ENCODE assay signal across 8 mouse cellular contexts in genomic region chr10:80115944-80116335, GRCm38 (mm10). TPM values are rescaled to one million over a fixed set of nuclear protein-coding genes. Genes with fewer than 3 reads are reported as not detected.
DNase-seq lines count a peak whose midpoint lies in the region; ATAC-seq lines count a peak whose summit lies in the region.

No protein-coding gene starts in this region.

- under 1% methylated on average over 62 of the region's 63 CpGs for WGBS in lung, embryonic 16.5 days
- under 1% methylated on average over 63 of the region's 63 CpGs for WGBS in forebrain, embryonic 10.5 days
- WGBS in limb, embryonic 12.5 days: under 1% methylated on average over 51 of the region's 63 CpGs
- WGBS in neural tube, embryonic 15.5 days: under 1% methylated on average over 63 of the region's 63 CpGs

- peak overlapping the region; percentile 71 for H3K27ac ChIP-seq in lung, embryonic 16.5 days (ENCODE audit: low read length)
- H3K27ac ChIP-seq in forebrain, embryonic 10.5 days: peak overlapping the region; percentile 93
- peak overlapping the region; percentile 83 for H3K27ac ChIP-seq in limb, embryonic 12.5 days
- H3K27ac ChIP-seq in neural tube, embryonic 15.5 days (replicated peaks): peak overlapping the region; percentile 90

- H3K4me3 ChIP-seq in lung, embryonic 16.5 days (ENCODE audit: low read length): peak overlapping the region; percentile 88
- H3K4me3 ChIP-seq in forebrain, embryonic 10.5 days: peak overlapping the region; percentile 93
- H3K4me3 ChIP-seq in limb, embryonic 12.5 days (replicated peaks): peak overlapping the region; percentile 92
- H3K4me3 ChIP-seq in neural tube, embryonic 15.5 days (replicated peaks): peak overlapping the region; percentile 94

- no peak for ATAC-seq in lung, embryonic 16.5 days (ENCODE audit: low read depth)
- no peak for ATAC-seq in limb, embryonic 12.5 days (ENCODE audit: insufficient number of reproducible peaks, insufficient read depth, low FRiP score, low TSS enrichment, low read depth)
- ATAC-seq in neural tube, embryonic 15.5 days (ENCODE audit: low FRiP score): no peak

- no peaks in the 10 kb centered on the region for H3K9me3 ChIP-seq in lung, embryonic 16.5 days (ENCODE audit: control insufficient read depth, low read length)
- H3K9me3 ChIP-seq in forebrain, embryonic 10.5 days: no peaks in the 10 kb centered on the region
- H3K9me3 ChIP-seq in limb, embryonic 12.5 days: no peaks in the 10 kb centered on the region
- H3K9me3 ChIP-seq in neural tube, embryonic 15.5 days (replicated peaks): no peaks in the 10 kb centered on the region

- peak overlapping the region; percentile 95 for H3K9ac ChIP-seq in lung, embryonic 16.5 days (ENCODE audit: low read length)
- H3K9ac ChIP-seq in limb, embryonic 12.5 days (replicated peaks): peak overlapping the region; percentile 90
- H3K9ac ChIP-seq in neural tube, embryonic 15.5 days (replicated peaks): peak overlapping the region; percentile 86

- H3K36me3 ChIP-seq in lung, embryonic 16.5 days (ENCODE audit: control insufficient read depth, insufficient read depth, low read length): peaks cover 2% of the 10 kb centered on the region; the same call in 1 of the 2 replicates
- peaks cover 40% of the 10 kb centered on the region for H3K36me3 ChIP-seq in forebrain, embryonic 10.5 days (replicated peaks)
- H3K36me3 ChIP-seq in limb, embryonic 12.5 days: peaks cover 32% of the 10 kb centered on the region
- H3K36me3 ChIP-seq in neural tube, embryonic 15.5 days: peaks cover 17% of the 10 kb centered on the region; the same call in 1 of the 2 replicates

- peaks cover 21% of the 10 kb centered on the region for H3K4me1 ChIP-seq in lung, embryonic 16.5 days (replicated peaks; ENCODE audit: control insufficient read depth, insufficient read depth, low read length)
- H3K4me1 ChIP-seq in forebrain, embryonic 10.5 days: peaks cover 50% of the 10 kb centered on the region
- peaks cover 34% of the 10 kb centered on the region for H3K4me1 ChIP-seq in limb, embryonic 12.5 days (replicated peaks)
- H3K4me1 ChIP-seq in neural tube, embryonic 15.5 days: peaks cover 52% of the 10 kb centered on the region

- H3K4me2 ChIP-seq in lung, embryonic 16.5 days (ENCODE audit: low read depth, low read length): peak overlapping the region; percentile 84
- peak overlapping the region; percentile 93 for H3K4me2 ChIP-seq in limb, embryonic 12.5 days
- H3K4me2 ChIP-seq in neural tube, embryonic 15.5 days: peak overlapping the region; percentile 93

- H3K27me3 ChIP-seq in lung, embryonic 16.5 days (ENCODE audit: control insufficient read depth, insufficient read depth, low read depth, low read length): no peaks in the 10 kb centered on the region
- H3K27me3 ChIP-seq in forebrain, embryonic 10.5 days (ENCODE audit: poor library complexity, severe bottlenecking): no peaks in the 10 kb centered on the region
- H3K27me3 ChIP-seq in limb, embryonic 12.5 days: no peaks in the 10 kb centered on the region
- no peaks in the 10 kb centered on the region for H3K27me3 ChIP-seq in neural tube, embryonic 15.5 days (replicated peaks)

- DNase-seq in lung, adult 18-20 months: no peak
- no peak for DNase-seq in forebrain, embryonic 10.5 days (ENCODE audit: extremely low spot score, low spot score)
- DNase-seq in cerebellum, adult 9-11 months: no peak
- DNase-seq in spleen, postnatal 14 days (ENCODE audit: low spot score in 2 of 2): no peak
- DNase-seq in cerebellum, adult 11-12 months: no peak

RNA-seq across cellular contexts. Expression of gene Stk11, which starts 0.3 kb away (rescaled TPM):
- 18.6 and 23.3 TPM in 2 replicates for polyA plus RNA-seq in lung, embryonic 16.5 days (2015; fragmentation: Nextera tagmentation; extraction: Ambion mirVana)
- 14.4 and 18.1 TPM in 2 replicates for polyA plus RNA-seq in forebrain, embryonic 10.5 days (2016; fragmentation: Nextera tagmentation; extraction: Ambion mirVana)
- 16.1 and 18.1 TPM in 2 replicates for polyA plus RNA-seq in limb, embryonic 12.5 days (2016; fragmentation: Nextera tagmentation; extraction: Ambion mirVana)
- polyA plus RNA-seq in neural tube, embryonic 15.5 days (2015; fragmentation: Nextera tagmentation; extraction: Ambion mirVana): 16.9 and 17.3 TPM in 2 replicates

RNA-seq across cellular contexts. Expression of gene Sbno2, which starts 10.6 kb away (rescaled TPM):
- 18.7 and 19.1 TPM in 2 replicates for polyA plus RNA-seq in lung, embryonic 16.5 days (2015; fragmentation: Nextera tagmentation; extraction: Ambion mirVana)
- 14.7 and 15.6 TPM in 2 replicates for polyA plus RNA-seq in forebrain, embryonic 10.5 days (2016; fragmentation: Nextera tagmentation; extraction: Ambion mirVana)
- 13.9 and 14.4 TPM in 2 replicates for polyA plus RNA-seq in limb, embryonic 12.5 days (2016; fragmentation: Nextera tagmentation; extraction: Ambion mirVana)
- 11.7 and 12.8 TPM in 2 replicates for polyA plus RNA-seq in neural tube, embryonic 15.5 days (2015; fragmentation: Nextera tagmentation; extraction: Ambion mirVana)

RNA-seq across cellular contexts. Expression of gene Atp5d, which starts 22.5 kb away (rescaled TPM):
- 534 and 552 TPM in 2 replicates for polyA plus RNA-seq in lung, embryonic 16.5 days (2015; fragmentation: Nextera tagmentation; extraction: Ambion mirVana)
- 495 and 498 TPM in 2 replicates for polyA plus RNA-seq in forebrain, embryonic 10.5 days (2016; fragmentation: Nextera tagmentation; extraction: Ambion mirVana)
- polyA plus RNA-seq in limb, embryonic 12.5 days (2016; fragmentation: Nextera tagmentation; extraction: Ambion mirVana): 460 and 465 TPM in 2 replicates
- 553 and 558 TPM in 2 replicates for polyA plus RNA-seq in neural tube, embryonic 15.5 days (2015; fragmentation: Nextera tagmentation; extraction: Ambion mirVana)

RNA-seq across cellular contexts. Expression of gene Cbarp, which starts 24.7 kb away (rescaled TPM):
- 3.9 and 5.6 TPM in 2 replicates for polyA plus RNA-seq in lung, embryonic 16.5 days (2015; fragmentation: Nextera tagmentation; extraction: Ambion mirVana)
- polyA plus RNA-seq in forebrain, embryonic 10.5 days (2016; fragmentation: Nextera tagmentation; extraction: Ambion mirVana): 6.8 and 7.3 TPM in 2 replicates
- polyA plus RNA-seq in limb, embryonic 12.5 days (2016; fragmentation: Nextera tagmentation; extraction: Ambion mirVana): 4.9 and 5.6 TPM in 2 replicates
- 91.9 and 93.0 TPM in 2 replicates for polyA plus RNA-seq in neural tube, embryonic 15.5 days (2015; fragmentation: Nextera tagmentation; extraction: Ambion mirVana)

RNA-seq across cellular contexts. Expression of gene Midn, which starts 32.1 kb away (rescaled TPM):
- polyA plus RNA-seq in lung, embryonic 16.5 days (2015; fragmentation: Nextera tagmentation; extraction: Ambion mirVana): 11.8 and 12.9 TPM in 2 replicates
- 19.1 and 19.8 TPM in 2 replicates for polyA plus RNA-seq in forebrain, embryonic 10.5 days (2016; fragmentation: Nextera tagmentation; extraction: Ambion mirVana)
- polyA plus RNA-seq in limb, embryonic 12.5 days (2016; fragmentation: Nextera tagmentation; extraction: Ambion mirVana): 30.6 and 38.0 TPM in 2 replicates
- polyA plus RNA-seq in neural tube, embryonic 15.5 days (2015; fragmentation: Nextera tagmentation; extraction: Ambion mirVana): 19.4 and 20.5 TPM in 2 replicates
